Mouse (Mus musculus) spleen, postnatal 4 days (tissue): ENCODE measurements around the gene Sntg2.

Experiments used
- DNase-seq, 2 experiments: peaks; one replicate each; pipeline ENCODE4 v3.0.0; 2022; ENCODE audit warnings: low spot score in 2 of 2

Sntg2 gene

GRCm38 (mm10) chr12:30204457-30204856 is 168.7 kb downstream of the Sntg2 start:
- DNase-seq, result no peak

GRCm38 (mm10) chr12:30202763-30203162 is 170.4 kb downstream of the Sntg2 start:
- DNase-seq, result no peak

- DNase-seq, result no peak
These were observed 172.1 kb downstream of the Sntg2 start for GRCm38 (mm10) chr12:30201031-30201430.

GRCm38 (mm10) chr12:30200621-30201020 is 172.6 kb downstream of the Sntg2 start:
- no peak for DNase-seq

- no peak for DNase-seq
These were observed 173.4 kb downstream of the Sntg2 start for GRCm38 (mm10) chr12:30199735-30200134.

- DNase-seq, result no peak
These were observed 174.9 kb downstream of the Sntg2 start for GRCm38 (mm10) chr12:30198250-30198649.

- no peak for DNase-seq
These were observed 191.5 kb downstream of the Sntg2 start for GRCm38 (mm10) chr12:30181721-30182120.

GRCm38 (mm10) chr12:30179623-30180022 is 193.6 kb downstream of the Sntg2 start:
- no peak for DNase-seq

GRCm38 (mm10) chr12:30177966-30178365 is 195.2 kb downstream of the Sntg2 start:
- DNase-seq, result no peak

GRCm38 (mm10) chr12:30177529-30177928 is 195.6 kb downstream of the Sntg2 start:
- DNase-seq, result no peak

- peak in 1 of 2 experiments; percentile 11 for DNase-seq
These were observed 204.7 kb downstream of the Sntg2 start for GRCm38 (mm10) chr12:30168491-30168890.

GRCm38 (mm10) chr12:30164538-30164937 is 208.6 kb downstream of the Sntg2 start:
- DNase-seq, result no peak

- no peak for DNase-seq
These were observed 209.2 kb downstream of the Sntg2 start for GRCm38 (mm10) chr12:30164005-30164404.

- DNase-seq, result no peak
These were observed 211.3 kb downstream of the Sntg2 start for GRCm38 (mm10) chr12:30161731-30162406.

- DNase-seq, result no peak
These were observed 212.7 kb downstream of the Sntg2 start for GRCm38 (mm10) chr12:30160475-30160874.

- DNase-seq, result no peak
These were observed 213.4 kb downstream of the Sntg2 start for GRCm38 (mm10) chr12:30159788-30160187.

GRCm38 (mm10) chr12:30154079-30154673 is 219.0 kb downstream of the Sntg2 start:
- DNase-seq, result no peak

GRCm38 (mm10) chr12:30142085-30142484 is 231.1 kb downstream of the Sntg2 start:
- no peak for DNase-seq

GRCm38 (mm10) chr12:30132524-30132923 is 240.7 kb downstream of the Sntg2 start, which contains the start of gene Tpo:
Gene Tpo (minus strand): TSS chr12:30132624.
- no peak for DNase-seq

GRCm38 (mm10) chr12:30129411-30129716 is 243.8 kb downstream of the Sntg2 start:
- no peak for DNase-seq

- DNase-seq, result peak in 1 of 2 experiments; percentile 15
These were observed 244.4 kb downstream of the Sntg2 start for GRCm38 (mm10) chr12:30128561-30129410.
